Mouse (Mus musculus) liver, embryonic 14.5 days (tissue): ENCODE measurements around the gene Qrich1.

Experiments
- CTCF ChIP-seq: IDR thresholded peaks from 2 replicates; pipeline ENCODE4 v1.5.1; 2016; ENCODE audit warnings: antibody characterized with exemption, low read depth, control low read depth
- EP300 ChIP-seq: IDR thresholded peaks from 2 replicates; pipeline ENCODE4 v1.6.1; 2016; ENCODE audit warnings: antibody characterized with exemption, low read depth

DNA sequence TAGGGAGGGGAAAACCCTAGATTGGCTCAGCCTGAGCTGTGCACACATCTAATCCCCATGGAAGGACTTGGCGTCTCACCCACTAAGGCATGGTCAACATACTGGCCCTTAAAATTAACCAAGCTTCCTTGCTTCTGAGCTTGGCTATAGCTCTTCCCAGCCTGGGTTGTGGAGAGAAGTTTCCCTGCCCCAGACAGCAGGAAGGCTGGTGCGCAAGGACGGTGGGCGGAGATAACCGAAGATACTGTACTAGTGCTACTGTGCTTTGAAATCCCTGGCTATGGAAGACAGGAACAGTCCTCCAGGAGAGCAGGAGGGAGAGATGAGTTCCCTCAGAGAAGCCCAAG is 62.7 kb downstream of the Qrich1 start:
- TF ChIP-seq CTCF (no peak), EP300 (no peak)
